Mouse (Mus musculus): ENCODE data around the gene Hipk2.
A peak's percentile ranks its signal among the peaks of the same experiment; 100 is the strongest.

The Hipk2 gene

GRCm38 (mm10) chr6:38865805-38866204 is 10.2 kb downstream of the Hipk2 start:
- DNase-seq: no peak

GRCm38 (mm10) chr6:38863595-38863994 is 12.4 kb downstream of the Hipk2 start:
- no peak for DNase-seq

GRCm38 (mm10) chr6:38860301-38860700 is 15.7 kb downstream of the Hipk2 start:
- DNase-seq: peak; percentile 37

GRCm38 (mm10) chr6:38859819-38860218 is 16.1 kb downstream of the Hipk2 start:
- DNase-seq: peak; percentile 61

GRCm38 (mm10) chr6:38853561-38853992 is 22.4 kb downstream of the Hipk2 start:
- peak; percentile 83 for DNase-seq

GRCm38 (mm10) chr6:38851740-38852139 is 24.2 kb downstream of the Hipk2 start:
- peak; percentile 37 for DNase-seq

GRCm38 (mm10) chr6:38850715-38851259 is 25.2 kb downstream of the Hipk2 start:
- DNase-seq: peak; percentile 61

GRCm38 (mm10) chr6:38847958-38848910 is 27.7 kb downstream of the Hipk2 start:
- peak; percentile 59 for DNase-seq

- DNase-seq: peak; percentile 66
These were observed 28.5 kb downstream of the Hipk2 start for GRCm38 (mm10) chr6:38847447-38847846.

- peak; percentile 79 for DNase-seq
These were observed 29.4 kb downstream of the Hipk2 start for GRCm38 (mm10) chr6:38846330-38847195.

- peak; percentile 40 for DNase-seq
These were observed 30.1 kb downstream of the Hipk2 start for GRCm38 (mm10) chr6:38845876-38846275.

- peak; percentile 39 for DNase-seq
These were observed 30.8 kb downstream of the Hipk2 start for GRCm38 (mm10) chr6:38845117-38845516.

- peak; percentile 83 for DNase-seq
These were observed 34.4 kb downstream of the Hipk2 start for GRCm38 (mm10) chr6:38841551-38841950.

- peak; percentile 66 for DNase-seq
These were observed 35.2 kb downstream of the Hipk2 start for GRCm38 (mm10) chr6:38840780-38841179.

- peak; percentile 91 for DNase-seq
These were observed 35.6 kb downstream of the Hipk2 start for GRCm38 (mm10) chr6:38840380-38840779.

GRCm38 (mm10) chr6:38839891-38840290 is 36.1 kb downstream of the Hipk2 start:
- peak; percentile 76 for DNase-seq

GRCm38 (mm10) chr6:38838061-38838460 is 37.9 kb downstream of the Hipk2 start:
- peak; percentile 63 for DNase-seq

GRCm38 (mm10) chr6:38835217-38835616 is 40.7 kb downstream of the Hipk2 start:
- DNase-seq: peak; percentile 27

- DNase-seq: peak; percentile 54
These were observed 41.2 kb downstream of the Hipk2 start for GRCm38 (mm10) chr6:38834727-38835126.

- DNase-seq: peak; percentile 62
These were observed 42.2 kb downstream of the Hipk2 start for GRCm38 (mm10) chr6:38833721-38834120.

- DNase-seq: peak; percentile 79
These were observed 46.5 kb downstream of the Hipk2 start for GRCm38 (mm10) chr6:38829452-38829851.

GRCm38 (mm10) chr6:38828211-38828610 is 47.8 kb downstream of the Hipk2 start:
- peak; percentile 30 for DNase-seq

GRCm38 (mm10) chr6:38827435-38827834 is 48.5 kb downstream of the Hipk2 start:
- peak; percentile 44 for DNase-seq

Data from heart, adult 11 months (tissue).